Mouse (Mus musculus) effector memory CD4-positive, alpha-beta T cell, adult 7 months (primary cell): ENCODE results near the gene Pim1. TPM values are rescaled to one million over a fixed set of nuclear protein-coding genes. Genes with fewer than 3 reads are reported as not detected.

Source experiments
- polyA plus RNA-seq: library from polyadenylated mRNA; unstranded; fragments of 100-300 nt; shearing (Covaris generic); gene quantifications from one replicate; pipeline ENCODE4 v1.2.1, GENCODE M21; 2017

The Pim1 gene
- 320 TPM for polyA plus RNA-seq

DNA sequence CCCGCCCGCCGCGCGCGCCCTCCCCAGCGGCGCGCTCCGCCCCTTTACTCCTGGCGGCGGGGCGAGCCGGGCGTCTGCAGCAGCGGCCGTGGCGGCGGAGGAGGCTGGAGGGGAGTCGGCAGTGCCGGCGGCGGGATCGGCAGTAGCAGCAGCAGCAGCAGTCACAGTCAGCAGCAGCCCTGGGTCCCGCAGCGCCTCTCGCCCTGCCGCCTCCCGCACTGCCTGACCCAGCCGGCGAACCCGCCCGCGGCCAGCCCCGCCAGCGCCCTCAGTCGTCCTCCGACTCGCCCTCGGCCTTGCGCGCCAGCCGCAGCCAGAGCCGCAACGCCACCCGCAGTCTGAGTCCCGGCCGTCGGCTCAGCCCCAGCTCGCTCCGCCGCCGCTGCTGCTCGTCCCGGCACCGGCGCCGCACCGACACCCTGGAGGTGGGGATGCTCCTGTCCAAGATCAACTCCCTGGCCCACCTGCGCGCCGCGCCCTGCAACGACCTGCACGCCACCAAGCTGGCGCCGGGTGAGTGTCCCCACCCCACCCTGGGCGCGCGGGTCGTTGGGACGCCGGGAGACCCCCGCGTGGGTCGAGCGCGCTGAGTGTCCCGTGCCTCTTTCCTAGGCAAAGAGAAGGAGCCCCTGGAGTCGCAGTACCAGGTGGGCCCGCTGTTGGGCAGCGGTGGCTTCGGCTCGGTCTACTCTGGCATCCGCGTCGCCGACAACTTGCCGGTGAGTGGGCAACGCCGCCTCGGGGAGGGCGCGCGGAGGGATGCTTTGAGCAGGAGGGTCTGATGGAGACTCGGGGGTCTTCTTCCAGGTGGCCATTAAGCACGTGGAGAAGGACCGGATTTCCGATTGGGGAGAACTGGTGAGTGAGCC, at the start of gene Pim1:
TSS of gene Pim1 (plus strand) at position 41 of the 869 bp plus-strand sequence.

Other genes with a start within 250 kb of the Pim1 start
- 45.1 TPM for gene Ppil1, start 226.6 kb upstream of the Pim1 start, polyA plus RNA-seq
- 81.3 TPM for gene BC004004, start 222.0 kb upstream of the Pim1 start, polyA plus RNA-seq
- 0.49 TPM for gene Pi16, start 173.1 kb upstream of the Pim1 start, polyA plus RNA-seq
- 45.7 TPM for gene Mtch1, start 142.8 kb upstream of the Pim1 start, polyA plus RNA-seq
- gene Fgd2, start 129.8 kb upstream of the Pim1 start, polyA plus RNA-seq: 0.85 TPM
- not detected for gene Gm17657, start 58.9 kb downstream of the Pim1 start, polyA plus RNA-seq
- 34.7 TPM for gene Tbc1d22b, start 59.0 kb downstream of the Pim1 start, polyA plus RNA-seq
- 4.3 TPM for gene Tmem217, start 61.6 kb downstream of the Pim1 start, polyA plus RNA-seq
- gene Rnf8, start 124.0 kb downstream of the Pim1 start, polyA plus RNA-seq: 65.9 TPM
- 6.5 TPM for gene Gm28043, start 124.1 kb downstream of the Pim1 start, polyA plus RNA-seq
- gene Cmtr1, start 169.8 kb downstream of the Pim1 start, polyA plus RNA-seq: 227 TPM
- gene Ccdc167, start 226.3 kb downstream of the Pim1 start, polyA plus RNA-seq: 7.4 TPM